Mouse (Mus musculus): Measurements from ENCODE around the gene Rai1. TPM values are rescaled to one million over a fixed set of nuclear protein-coding genes. Genes with fewer than 3 reads are reported as not detected.

The Rai1 gene
- polyA plus RNA-seq, 1 experiment from 2014 or later, result 3.8 TPM

DNA sequence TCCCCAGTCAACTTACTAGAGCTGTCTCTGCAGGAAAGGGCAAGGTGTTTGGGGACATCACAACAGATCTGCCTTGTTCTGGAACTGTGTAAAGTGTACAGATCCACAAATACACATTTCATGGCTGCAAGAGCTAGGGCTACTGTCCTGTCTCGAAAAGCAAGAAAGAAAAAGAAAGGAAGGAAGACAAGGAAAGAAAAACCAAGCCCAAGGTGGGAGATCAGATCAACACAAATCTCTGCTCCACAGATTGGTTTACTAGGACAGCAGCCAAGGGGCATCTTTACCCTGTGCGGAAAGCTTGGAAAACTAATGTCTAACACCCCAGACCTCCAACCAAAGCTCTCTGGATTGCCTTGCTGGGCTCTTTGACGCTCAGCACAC, 117.3 kb downstream of the Rai1 start:
- Histone ChIP-seq H3K4me3 (replicated peaks) (peak overlapping the region; percentile 60), H3K36me3 (replicated peaks) (peaks cover 20% of the 10 kb centered on the region), H3K4me1 (replicated peaks) (peaks cover 77% of the 10 kb centered on the region), H3K27ac (replicated peaks) (peak overlapping the region; percentile 84), H3K9me3 (replicated peaks) (no peaks in the 10 kb centered on the region), H3K4me2 (peak overlapping the region; percentile 87), H3K27me3 (no peaks in the 10 kb centered on the region), H3K9ac (peak overlapping the region; percentile 51; the same call in 1 of the 2 replicates)
- no peak for ATAC-seq (ENCODE audit: insufficient read depth)
- 34% methylated on average over 3 of the region's 3 CpGs for WGBS (ENCODE audit: insufficient replicate concordance)

GRCm38 (mm10) chr11:60222469-60223236, 117.8 kb downstream of the Rai1 start, which contains the start of gene Srebf1:
Gene Srebf1 (minus strand): TSS chr11:60222581.
- peak within 1 kb of the TSS; percentile 84 for H3K27ac ChIP-seq (replicated peaks)
- peaks cover 71% of the 10 kb centered on the region for H3K4me1 ChIP-seq (replicated peaks)
- WGBS (ENCODE audit: insufficient replicate concordance), result 3% methylated on average over 46 of the region's 46 CpGs
- peaks cover 14% of the 10 kb centered on the region for H3K36me3 ChIP-seq (replicated peaks)
- H3K9ac ChIP-seq, result peak within 1 kb of the TSS; percentile 51
- peak within 1 kb of the TSS; percentile 60 for H3K4me3 ChIP-seq (replicated peaks)
- H3K27me3 ChIP-seq, result no peaks in the 10 kb centered on the region
- ATAC-seq (ENCODE audit: insufficient read depth), result peak; percentile 74
- H3K4me2 ChIP-seq, result peak within 1 kb of the TSS; percentile 87
- H3K9me3 ChIP-seq (replicated peaks), result no peaks in the 10 kb centered on the region

- no peak overlapping the region for H3K27ac ChIP-seq (replicated peaks)
- no peaks in the 10 kb centered on the region for H3K27me3 ChIP-seq
- no peaks in the 10 kb centered on the region for H3K9me3 ChIP-seq (replicated peaks)
- WGBS (ENCODE audit: insufficient replicate concordance), result 55% methylated on average over 4 of the region's 4 CpGs
- peaks cover 51% of the 10 kb centered on the region for H3K4me1 ChIP-seq (replicated peaks)
- no peak overlapping the region for H3K4me3 ChIP-seq (replicated peaks)
- H3K36me3 ChIP-seq (replicated peaks), result no peaks in the 10 kb centered on the region
- H3K9ac ChIP-seq, result no peak overlapping the region
- ATAC-seq (ENCODE audit: insufficient read depth), result no peak
- no peak overlapping the region for H3K4me2 ChIP-seq
These were observed 119.9 kb downstream of the Rai1 start for GRCm38 (mm10) chr11:60224676-60225075.

- no peaks in the 10 kb centered on the region for H3K36me3 ChIP-seq (replicated peaks)
- H3K9me3 ChIP-seq (replicated peaks), result no peaks in the 10 kb centered on the region
- H3K4me2 ChIP-seq, result no peak overlapping the region
- H3K4me3 ChIP-seq (replicated peaks), result no peak overlapping the region
- 52% methylated on average over 1 of the region's 1 CpGs for WGBS (ENCODE audit: insufficient replicate concordance)
- no peak for ATAC-seq (ENCODE audit: insufficient read depth)
- H3K9ac ChIP-seq, result no peak overlapping the region
- no peaks in the 10 kb centered on the region for H3K27me3 ChIP-seq
- H3K4me1 ChIP-seq (replicated peaks), result peaks cover 48% of the 10 kb centered on the region
- no peak overlapping the region for H3K27ac ChIP-seq (replicated peaks)
These were observed 121.1 kb downstream of the Rai1 start for GRCm38 (mm10) chr11:60225874-60226273.

DNA sequence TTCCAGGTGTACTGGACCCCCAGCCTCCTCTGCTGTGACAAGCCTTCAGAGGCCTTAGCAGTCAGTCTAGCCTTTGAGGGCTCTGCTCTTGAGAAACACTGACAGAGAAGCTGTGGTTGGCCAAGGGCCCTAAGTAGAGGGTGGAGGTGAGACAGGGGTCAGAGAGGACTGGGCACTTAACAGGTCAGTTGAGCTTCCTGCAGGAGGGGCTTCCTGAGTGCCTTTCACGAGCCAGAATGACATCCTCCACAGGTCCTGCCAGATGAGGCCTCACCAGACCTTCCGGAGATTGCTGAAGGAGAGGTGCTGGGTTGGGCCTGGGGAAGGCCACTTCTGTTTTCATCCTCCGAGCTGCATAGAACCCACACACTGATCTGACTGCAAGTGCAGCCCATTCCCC, 123.7 kb downstream of the Rai1 start:
- H3K27ac ChIP-seq (replicated peaks), result no peak overlapping the region
- no peaks in the 10 kb centered on the region for H3K9me3 ChIP-seq (replicated peaks)
- H3K9ac ChIP-seq, result no peak overlapping the region
- H3K4me1 ChIP-seq (replicated peaks), result peaks cover 22% of the 10 kb centered on the region
- H3K27me3 ChIP-seq, result no peaks in the 10 kb centered on the region
- 38% methylated on average over 3 of the region's 3 CpGs for WGBS (ENCODE audit: insufficient replicate concordance)
- no peak overlapping the region for H3K4me3 ChIP-seq (replicated peaks)
- ATAC-seq (ENCODE audit: insufficient read depth), result no peak
- no peaks in the 10 kb centered on the region for H3K36me3 ChIP-seq (replicated peaks)
- no peak overlapping the region for H3K4me2 ChIP-seq

- Histone ChIP-seq H3K27ac (replicated peaks) (no peak overlapping the region), H3K36me3 (replicated peaks) (no peaks in the 10 kb centered on the region), H3K4me1 (replicated peaks) (peaks cover 9% of the 10 kb centered on the region), H3K27me3 (no peaks in the 10 kb centered on the region), H3K4me2 (no peak overlapping the region), H3K4me3 (replicated peaks) (no peak overlapping the region), H3K9ac (no peak overlapping the region), H3K9me3 (replicated peaks) (no peaks in the 10 kb centered on the region)
- peak; percentile 29 for ATAC-seq (ENCODE audit: insufficient read depth)
- 80% methylated on average over 13 of the region's 13 CpGs for WGBS (ENCODE audit: insufficient replicate concordance)
These were observed 125.0 kb downstream of the Rai1 start for GRCm38 (mm10) chr11:60229821-60230220.

DNA sequence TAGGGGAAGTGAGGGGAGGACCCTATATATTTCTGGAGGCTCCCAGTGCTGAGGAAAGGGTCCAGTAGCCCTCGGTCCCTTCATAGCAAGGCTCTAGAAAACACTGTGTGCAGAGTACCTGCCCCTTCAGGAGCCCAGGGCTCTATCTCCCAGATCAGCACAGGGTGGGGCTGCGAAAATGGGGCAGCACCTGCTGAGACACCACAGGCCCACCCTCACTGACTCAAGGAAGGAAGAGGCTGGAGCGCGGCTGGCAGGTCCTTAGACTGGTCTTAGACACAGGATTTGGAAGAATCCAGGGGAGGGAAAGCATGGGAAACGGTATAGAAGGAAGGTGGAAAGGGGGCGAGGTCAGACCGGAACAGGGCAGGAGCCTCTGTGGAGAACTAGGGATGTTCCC, 125.7 kb downstream of the Rai1 start:
- H3K9ac ChIP-seq, result no peak overlapping the region
- peaks cover 10% of the 10 kb centered on the region for H3K4me1 ChIP-seq (replicated peaks)
- no peak overlapping the region for H3K4me3 ChIP-seq (replicated peaks)
- H3K36me3 ChIP-seq (replicated peaks), result no peaks in the 10 kb centered on the region
- no peaks in the 10 kb centered on the region for H3K9me3 ChIP-seq (replicated peaks)
- no peaks in the 10 kb centered on the region for H3K27me3 ChIP-seq
- 77% methylated on average over 7 of the region's 7 CpGs for WGBS (ENCODE audit: insufficient replicate concordance)
- H3K27ac ChIP-seq (replicated peaks), result no peak overlapping the region
- no peak overlapping the region for H3K4me2 ChIP-seq
- ATAC-seq (ENCODE audit: insufficient read depth), result no peak

GRCm38 (mm10) chr11:60231326-60231725, 126.5 kb downstream of the Rai1 start:
- Histone ChIP-seq H3K4me3 (replicated peaks) (no peak overlapping the region), H3K9me3 (replicated peaks) (no peaks in the 10 kb centered on the region), H3K27ac (replicated peaks) (no peak overlapping the region), H3K27me3 (no peaks in the 10 kb centered on the region), H3K9ac (no peak overlapping the region), H3K4me1 (replicated peaks) (peaks cover 15% of the 10 kb centered on the region), H3K36me3 (replicated peaks) (no peaks in the 10 kb centered on the region), H3K4me2 (no peak overlapping the region)
- WGBS (ENCODE audit: insufficient replicate concordance), result 75% methylated on average over 3 of the region's 3 CpGs
- ATAC-seq (ENCODE audit: insufficient read depth), result no peak

DNA sequence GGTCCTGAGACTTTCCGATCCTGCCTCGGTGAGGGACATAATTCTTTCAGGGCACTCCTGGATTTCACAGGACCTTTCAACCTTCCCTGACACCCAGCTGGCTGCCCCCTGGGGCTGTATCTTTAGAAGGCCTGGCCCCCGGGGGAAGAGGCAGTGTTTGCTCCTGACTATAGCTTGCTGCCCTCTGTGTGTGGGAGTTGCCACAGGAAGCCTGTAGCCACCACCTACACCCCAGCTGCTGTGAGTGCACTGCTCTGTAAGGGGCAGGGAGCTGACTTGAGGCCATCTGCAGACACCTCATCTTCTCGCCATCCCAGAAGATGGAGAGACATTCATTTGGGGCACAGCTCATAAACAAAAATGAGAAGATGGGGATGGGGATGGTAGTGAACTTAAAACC, 127.1 kb downstream of the Rai1 start:
- ATAC-seq (ENCODE audit: insufficient read depth), result no peak
- Histone ChIP-seq H3K9ac (no peak overlapping the region), H3K4me3 (replicated peaks) (no peak overlapping the region), H3K4me2 (no peak overlapping the region), H3K27ac (replicated peaks) (no peak overlapping the region), H3K9me3 (replicated peaks) (no peaks in the 10 kb centered on the region), H3K4me1 (replicated peaks) (peaks cover 15% of the 10 kb centered on the region), H3K27me3 (no peaks in the 10 kb centered on the region), H3K36me3 (replicated peaks) (no peaks in the 10 kb centered on the region)
- 56% methylated on average over 4 of the region's 4 CpGs for WGBS (ENCODE audit: insufficient replicate concordance)

DNA sequence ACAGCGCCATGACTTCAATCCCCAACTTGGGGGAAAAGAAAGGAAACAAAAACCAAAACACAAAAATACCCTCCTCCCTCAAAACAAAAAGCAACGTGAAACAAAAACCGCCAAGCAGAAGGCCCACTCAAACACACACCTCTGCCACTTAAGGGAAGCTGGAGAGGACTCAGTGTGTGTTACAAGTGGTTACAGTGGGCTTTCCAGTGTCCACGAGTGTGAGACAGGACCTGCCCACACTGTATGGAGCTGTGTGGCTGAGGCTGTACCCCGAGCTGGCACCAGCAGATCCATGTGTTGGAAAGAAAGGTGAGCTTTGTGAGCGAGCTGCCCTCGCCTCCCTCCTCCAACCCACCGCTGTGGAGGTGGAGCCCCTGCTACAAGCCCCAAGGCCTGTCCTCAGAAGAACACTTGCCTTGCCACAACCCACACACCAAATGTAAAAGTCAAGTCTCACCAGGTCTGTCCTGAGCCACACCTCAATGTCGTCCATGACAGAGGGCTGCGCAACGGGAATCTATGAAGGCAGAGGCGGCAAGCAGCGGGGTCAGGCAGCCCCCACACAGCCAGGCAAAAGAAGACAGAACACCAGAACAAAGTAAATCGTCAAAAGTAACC, 127.7 kb downstream of the Rai1 start:
- H3K4me3 ChIP-seq (replicated peaks), result no peak overlapping the region
- no peak overlapping the region for H3K9ac ChIP-seq
- H3K9me3 ChIP-seq (replicated peaks), result no peaks in the 10 kb centered on the region
- H3K27ac ChIP-seq (replicated peaks), result no peak overlapping the region
- no peaks in the 10 kb centered on the region for H3K36me3 ChIP-seq (replicated peaks)
- ATAC-seq (ENCODE audit: insufficient read depth), result no peak
- no peaks in the 10 kb centered on the region for H3K27me3 ChIP-seq
- H3K4me2 ChIP-seq, result no peak overlapping the region
- H3K4me1 ChIP-seq (replicated peaks), result peaks cover 15% of the 10 kb centered on the region
- 78% methylated on average over 14 of the region's 14 CpGs for WGBS (ENCODE audit: insufficient replicate concordance)

- ATAC-seq (ENCODE audit: insufficient read depth), result no peak
- H3K4me2 ChIP-seq, result no peak overlapping the region
- peaks cover 15% of the 10 kb centered on the region for H3K4me1 ChIP-seq (replicated peaks)
- H3K9me3 ChIP-seq (replicated peaks), result no peaks in the 10 kb centered on the region
- no peak overlapping the region for H3K4me3 ChIP-seq (replicated peaks)
- no peaks in the 10 kb centered on the region for H3K27me3 ChIP-seq
- H3K9ac ChIP-seq, result no peak overlapping the region
- WGBS (ENCODE audit: insufficient replicate concordance), result 77% methylated on average over 8 of the region's 8 CpGs
- H3K27ac ChIP-seq (replicated peaks), result no peak overlapping the region
- no peaks in the 10 kb centered on the region; the same call in 1 of the 2 replicates for H3K36me3 ChIP-seq (replicated peaks)
These were observed 128.4 kb downstream of the Rai1 start for GRCm38 (mm10) chr11:60233235-60233634.

Data from liver, embryonic 15.5 days (tissue).